Mouse (Mus musculus) heart, embryonic 16.5 days (tissue): ENCODE results near the gene Gm49711. TPM values are rescaled to one million over a fixed set of nuclear protein-coding genes. Genes with fewer than 3 reads are reported as not detected.

ENCODE experiments used
- polyA plus RNA-seq: library from polyadenylated mRNA; unstranded; fragments of >200 nt; fragmentation: Nextera tagmentation; extraction: Ambion mirVana; gene quantifications from 2 replicates; pipeline ENCODE4 v1.2.1, GENCODE M21; 2015

The Gm49711 gene
- polyA plus RNA-seq, 1 experiment from 2014 or later = not detected

Other genes with a start within 250 kb of the Gm49711 start
- 105 and 128 TPM in 2 replicates for gene Mrps6, start within 50 bp of the Gm49711 start, polyA plus RNA-seq
- gene Slc5a3, start within 50 bp of the Gm49711 start, polyA plus RNA-seq = 3.5 TPM in 2 replicates
- 1.1 and 1.3 TPM in 2 replicates for gene Kcne2, start 234.1 kb downstream of the Gm49711 start, polyA plus RNA-seq
- gene Smim11, start 243.0 kb downstream of the Gm49711 start, polyA plus RNA-seq = 120 and 124 TPM in 2 replicates